Mouse (Mus musculus) liver, postnatal 0 days (tissue): ENCODE measurements around the gene Trim41.

ENCODE experiments used
- CTCF ChIP-seq: sonication (generic); IDR thresholded peaks from 2 replicates; pipeline ENCODE4 v1.5.1; 2016; ENCODE audit warnings: antibody characterized with exemption, low read depth
- EP300 ChIP-seq: IDR thresholded peaks from 2 replicates; pipeline ENCODE4 v1.6.1; 2016; ENCODE audit warnings: antibody characterized with exemption, low read depth, mild to moderate bottlenecking

DNA sequence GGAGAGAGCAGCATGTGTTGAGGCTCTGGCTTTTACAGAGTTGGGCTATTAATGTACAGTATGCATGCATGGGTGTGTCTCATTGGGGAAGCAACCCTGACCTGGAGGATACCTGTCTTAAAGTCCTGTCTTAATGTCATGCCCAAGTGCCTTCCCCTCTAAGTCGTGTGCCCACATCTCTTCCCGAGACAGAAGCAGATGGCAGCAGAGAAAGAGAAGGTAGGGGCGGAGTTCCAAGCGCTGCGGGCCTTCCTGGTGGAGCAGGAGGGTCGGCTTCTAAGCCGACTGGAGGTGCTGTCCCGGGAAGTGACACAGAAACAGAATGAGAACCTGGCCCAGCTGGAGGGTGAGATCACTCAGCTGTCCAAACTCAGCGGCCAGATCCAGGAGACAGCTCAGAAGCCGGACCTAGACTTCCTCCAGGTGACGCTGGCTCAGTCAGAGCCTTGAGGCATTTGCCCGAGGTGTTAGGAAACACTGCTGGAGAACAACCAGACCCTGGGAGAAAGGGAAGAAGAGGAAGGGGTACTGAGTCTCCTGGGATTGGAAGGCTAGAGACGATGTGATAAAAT lies 28.2 kb upstream of the Trim41 start:
- no peak for TF ChIP-seq CTCF
- TF ChIP-seq EP300: no peak
